Mouse (Mus musculus) embryonic facial prominence, embryonic 13.5 days (tissue): Measurements from ENCODE around the gene Smco3. TPM values are rescaled to one million over a fixed set of nuclear protein-coding genes. Genes with fewer than 3 reads are reported as not detected.

ENCODE experiments used
- ATAC-seq: fragments of 200-750 bp; cut with Nextera tagmentation; 2 replicates; pipeline ENCODE4 v1.8.0; 2017; ENCODE audit warnings: low read depth; ENCODE audit not compliant: insufficient number of reproducible peaks, insufficient read depth, low FRiP score, low TSS enrichment
- H3K27ac ChIP-seq: fragments of 300-500 bp; sonication (generic); 2 replicates; pipeline ENCODE4 v1.5.1; 2015; ENCODE audit warnings: moderate library complexity, mild to moderate bottlenecking, inconsistent platforms
- H3K27me3 ChIP-seq: fragments of 300-500 bp; sonication (generic); 2 replicates; pipeline ENCODE4 v1.6.1; 2015; ENCODE audit warnings: mild to moderate bottlenecking, inconsistent platforms
- H3K36me3 ChIP-seq: fragments of 300-500 bp; sonication (generic); 2 replicates; pipeline ENCODE4 v1.6.1; 2015; ENCODE audit warnings: mild to moderate bottlenecking, inconsistent platforms
- H3K4me1 ChIP-seq: fragments of 300-500 bp; sonication (generic); 2 replicates; pipeline ENCODE4 v1.6.1; 2015; ENCODE audit warnings: inconsistent platforms
- H3K4me2 ChIP-seq: fragments of 300-500 bp; sonication (generic); 2 replicates; pipeline ENCODE4 v1.6.1; 2015; ENCODE audit warnings: moderate library complexity, mild to moderate bottlenecking, inconsistent platforms
- H3K4me3 ChIP-seq: fragments of 300-500 bp; sonication (generic); 2 replicates; pipeline ENCODE4 v1.5.1; 2015; ENCODE audit warnings: mild to moderate bottlenecking, inconsistent platforms
- H3K9ac ChIP-seq: fragments of 300-500 bp; sonication (generic); 2 replicates; pipeline ENCODE4 v1.6.1; 2015; ENCODE audit warnings: mild to moderate bottlenecking, inconsistent platforms
- H3K9me3 ChIP-seq: fragments of 300-500 bp; sonication (generic); 2 replicates; pipeline ENCODE4 v1.6.1; 2016; ENCODE audit warnings: inconsistent platforms
- WGBS: fragments of 180-500 bp; shearing (Covaris S2); methylation state at CpG from one replicate; pipeline ENCODE4 v1.1.7; 2015; ENCODE audit warnings: mixed read lengths; 5-methylcytosine and 5-hydroxymethylcytosine counted together
- polyA plus RNA-seq: library from polyadenylated mRNA; unstranded; fragments of >200 nt; fragmentation: Nextera tagmentation; extraction: Ambion mirVana; gene quantifications from 2 replicates; pipeline ENCODE4 v1.2.1, GENCODE M21; 2015

The Smco3 gene
- polyA plus RNA-seq, 1 experiment from 2014 or later = 0.98 TPM

DNA sequence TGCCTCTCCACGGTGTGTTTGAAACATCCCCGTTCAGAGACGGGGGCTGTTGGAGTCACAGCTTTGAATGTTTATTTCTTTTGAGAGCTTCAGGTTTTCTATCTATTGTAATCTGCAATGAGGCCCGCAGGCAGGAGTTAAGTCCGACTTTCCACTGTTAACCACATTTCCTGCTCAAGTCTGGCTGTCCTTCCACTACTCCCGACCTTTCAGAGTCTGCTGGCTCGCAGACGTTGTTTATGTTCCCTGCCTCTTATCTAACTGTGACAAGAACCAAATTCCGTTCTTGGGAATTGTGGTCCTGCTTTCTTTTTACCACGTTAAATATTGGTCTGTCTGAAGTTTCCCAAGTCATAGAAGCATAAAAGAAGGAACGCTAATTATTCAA lies 22.6 kb upstream of the Smco3 start:
- H3K4me2 ChIP-seq = peak overlapping the region; percentile 40
- ATAC-seq = no peak

DNA sequence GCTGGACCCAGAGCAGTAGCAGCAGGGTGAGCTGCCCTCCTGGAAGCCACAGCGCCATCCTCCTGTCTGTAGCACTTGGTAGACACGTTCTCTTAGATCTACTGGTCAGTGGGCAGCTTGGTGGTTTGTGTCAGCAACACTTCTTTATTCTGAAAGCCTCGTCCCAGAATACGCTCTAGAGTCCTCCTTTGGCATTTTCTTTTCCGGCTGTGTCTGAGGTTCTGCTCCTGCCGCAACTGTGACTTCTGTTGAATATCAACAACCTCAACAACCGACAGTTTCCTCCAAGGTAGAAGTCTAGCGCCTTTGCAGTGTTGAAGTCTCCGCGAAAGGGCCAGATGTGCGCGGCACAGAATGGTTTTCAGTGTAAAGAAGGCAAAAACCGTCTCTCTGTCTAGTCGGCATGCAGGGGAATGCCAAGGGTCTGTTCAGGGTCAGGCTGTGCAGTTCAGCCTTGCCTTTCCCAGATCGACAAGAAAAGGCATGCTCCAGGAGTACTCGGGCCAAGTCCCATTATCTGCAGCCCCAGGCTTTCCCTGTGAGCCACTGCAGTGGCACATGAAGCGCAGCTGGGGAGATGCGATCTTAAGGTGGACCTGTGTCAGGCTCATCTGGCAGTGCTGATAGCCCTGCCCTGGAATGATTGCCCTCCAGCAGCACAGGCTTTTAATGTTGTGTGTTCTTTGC lies 22.1 kb upstream of the Smco3 start, which contains the start of gene Art4:
TSS of gene Art4 (minus strand) at position 548 of the 687 bp plus-strand sequence.
- WGBS = 47% methylated on average over 18 of the region's 18 CpGs
- Histone ChIP-seq H3K4me2 (peak within 1 kb of the TSS; percentile 42), H3K36me3 (no peaks in the 10 kb centered on the region), H3K27ac (peak within 1 kb of the TSS; percentile 66), H3K4me3 (peak within 1 kb of the TSS; percentile 6), H3K9me3 (no peaks in the 10 kb centered on the region), H3K9ac (peak within 1 kb of the TSS; percentile 46), H3K4me1 (peaks cover 28% of the 10 kb centered on the region), H3K27me3 (no peaks in the 10 kb centered on the region)
- no peak for ATAC-seq

More for the DNA sequence above, 22.6 kb upstream of the Smco3 start:
- no peaks in the 10 kb centered on the region for H3K27me3 ChIP-seq
- H3K9me3 ChIP-seq = no peaks in the 10 kb centered on the region
- H3K9ac ChIP-seq = peak overlapping the region; percentile 46; the same call in 1 of the 2 replicates
- 0 out of 2 replicates have a peak overlapping the region, but pooled peaks have one; percentile 6 for H3K4me3 ChIP-seq
- peaks cover 22% of the 10 kb centered on the region for H3K4me1 ChIP-seq
- H3K27ac ChIP-seq = peak overlapping the region; percentile 66; the same call in 1 of the 2 replicates
- 23% methylated on average over 11 of the region's 11 CpGs for WGBS
- H3K36me3 ChIP-seq = no peaks in the 10 kb centered on the region

DNA sequence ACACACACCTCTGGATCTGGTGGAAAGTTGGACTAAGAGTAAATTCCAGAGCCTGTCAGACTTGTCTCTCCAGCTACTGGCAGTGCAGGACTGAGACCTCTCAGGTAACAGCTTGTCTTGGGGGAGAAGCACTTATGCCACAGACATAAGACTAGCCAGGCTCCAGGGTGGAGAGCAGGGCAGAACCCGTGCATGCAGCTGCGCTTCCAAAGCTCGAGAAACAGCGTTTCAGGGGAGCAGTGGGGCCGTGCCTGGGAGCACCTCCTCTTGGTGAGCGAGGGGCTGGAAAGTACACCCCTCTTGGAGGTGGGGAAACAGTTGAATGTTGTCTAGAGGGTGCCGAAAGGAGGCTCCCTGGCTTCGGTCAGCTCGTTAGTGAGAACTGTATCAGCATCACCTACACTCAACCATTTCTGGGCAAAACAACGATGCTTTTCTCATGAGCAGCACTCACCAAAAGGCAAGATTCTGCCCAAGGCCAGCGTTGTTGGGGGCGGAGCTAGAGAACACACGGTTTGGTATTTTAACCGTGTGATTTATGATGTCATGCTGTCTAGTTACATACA lies 20.9 kb upstream of the Smco3 start:
- H3K27ac ChIP-seq = peak overlapping the region; percentile 81
- ATAC-seq = peak; percentile 65; the same call in 1 of the 2 replicates
- 0 out of 2 replicates have a peak overlapping the region, but pooled peaks have one; percentile 37 for H3K9ac ChIP-seq
- H3K4me1 ChIP-seq = peaks cover 30% of the 10 kb centered on the region
- 48% methylated on average over 14 of the region's 14 CpGs for WGBS
- no peaks in the 10 kb centered on the region for H3K27me3 ChIP-seq
- H3K9me3 ChIP-seq = no peaks in the 10 kb centered on the region
- peak overlapping the region; percentile 42 for H3K4me2 ChIP-seq
- H3K36me3 ChIP-seq = no peaks in the 10 kb centered on the region
- peak overlapping the region; percentile 4; the same call in 1 of the 2 replicates for H3K4me3 ChIP-seq

DNA sequence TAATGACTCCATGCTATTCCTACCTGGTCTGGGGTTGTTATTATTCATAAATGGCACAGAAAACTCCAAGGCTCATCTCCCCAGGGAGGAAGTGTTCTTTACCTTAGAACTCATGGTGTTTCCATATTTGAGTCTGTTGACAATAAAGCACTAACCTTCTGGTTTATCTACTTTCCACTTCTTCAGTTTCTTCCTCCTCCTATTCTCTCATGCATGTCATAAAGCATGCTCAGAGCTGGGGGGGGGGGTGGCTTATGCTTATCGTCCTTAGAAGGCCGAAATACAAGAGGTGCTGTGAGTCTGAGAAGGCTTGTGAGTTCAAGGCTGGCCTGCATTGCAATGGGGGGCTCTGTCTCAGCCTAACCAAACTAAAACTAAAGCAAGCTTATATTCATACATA lies 19.9 kb upstream of the Smco3 start:
- H3K4me3 ChIP-seq = no peak overlapping the region
- 76% methylated on average over 2 of the region's 2 CpGs for WGBS
- H3K9ac ChIP-seq = no peak overlapping the region
- no peaks in the 10 kb centered on the region for H3K36me3 ChIP-seq
- H3K4me1 ChIP-seq = peaks cover 30% of the 10 kb centered on the region
- no peak overlapping the region for H3K27ac ChIP-seq
- no peaks in the 10 kb centered on the region for H3K27me3 ChIP-seq
- no peaks in the 10 kb centered on the region for H3K9me3 ChIP-seq
- ATAC-seq = no peak
- no peak overlapping the region for H3K4me2 ChIP-seq

DNA sequence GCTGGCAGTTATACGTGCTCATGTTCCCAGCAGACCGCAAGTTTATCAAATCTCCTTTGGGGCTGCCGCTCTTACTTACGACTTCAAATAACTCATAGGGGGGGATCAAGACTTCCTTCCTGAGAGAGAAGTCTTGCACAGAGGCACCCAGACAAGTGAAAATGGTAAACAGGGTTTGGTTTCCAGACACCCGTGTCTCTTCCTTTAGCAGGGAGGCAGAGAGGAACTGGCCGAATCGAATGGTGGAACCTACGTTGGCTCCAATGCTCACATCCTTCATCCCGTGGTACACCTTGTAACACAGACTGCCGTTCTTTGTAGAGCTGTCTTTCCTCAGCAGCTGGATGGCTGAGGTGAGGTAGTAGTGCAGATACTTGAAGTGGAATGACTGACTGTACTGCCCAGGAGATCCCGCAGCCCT lies 19.1 kb upstream of the Smco3 start:
- Histone ChIP-seq H3K9ac (no peak overlapping the region), H3K4me1 (peaks cover 30% of the 10 kb centered on the region), H3K4me2 (no peak overlapping the region), H3K9me3 (no peaks in the 10 kb centered on the region), H3K27ac (no peak overlapping the region), H3K4me3 (no peak overlapping the region), H3K36me3 (no peaks in the 10 kb centered on the region), H3K27me3 (no peaks in the 10 kb centered on the region)
- ATAC-seq = no peak
- WGBS = 86% methylated on average over 11 of the region's 11 CpGs

DNA sequence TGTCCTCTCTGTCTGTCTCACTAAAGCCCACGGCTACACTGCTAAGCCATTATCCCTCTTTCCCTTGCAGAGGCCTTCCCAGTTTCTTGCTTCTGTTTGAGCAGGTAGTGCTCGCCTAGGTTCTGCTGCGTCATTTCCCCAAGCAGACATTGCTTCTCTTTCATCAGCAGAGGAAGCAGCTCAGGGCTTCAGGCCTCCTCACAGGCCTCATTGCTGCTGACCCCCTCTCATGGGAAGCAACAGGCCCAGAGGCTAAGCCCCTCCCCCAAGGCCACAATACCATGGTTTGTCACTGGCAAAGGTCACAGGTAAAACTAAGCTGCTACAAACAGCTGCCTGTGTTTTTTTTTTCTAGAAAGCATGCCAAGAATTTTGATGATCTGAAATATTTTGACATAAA lies 17.5 kb upstream of the Smco3 start:
- H3K36me3 ChIP-seq = no peaks in the 10 kb centered on the region
- H3K4me1 ChIP-seq = peaks cover 28% of the 10 kb centered on the region
- H3K27me3 ChIP-seq = no peaks in the 10 kb centered on the region
- ATAC-seq = no peak
- WGBS = 32% methylated on average over 3 of the region's 3 CpGs
- H3K4me2 ChIP-seq = no peak overlapping the region
- peak overlapping the region; percentile 69; the same call in 1 of the 2 replicates for H3K27ac ChIP-seq
- H3K4me3 ChIP-seq = no peak overlapping the region
- no peak overlapping the region for H3K9ac ChIP-seq
- no peaks in the 10 kb centered on the region for H3K9me3 ChIP-seq

DNA sequence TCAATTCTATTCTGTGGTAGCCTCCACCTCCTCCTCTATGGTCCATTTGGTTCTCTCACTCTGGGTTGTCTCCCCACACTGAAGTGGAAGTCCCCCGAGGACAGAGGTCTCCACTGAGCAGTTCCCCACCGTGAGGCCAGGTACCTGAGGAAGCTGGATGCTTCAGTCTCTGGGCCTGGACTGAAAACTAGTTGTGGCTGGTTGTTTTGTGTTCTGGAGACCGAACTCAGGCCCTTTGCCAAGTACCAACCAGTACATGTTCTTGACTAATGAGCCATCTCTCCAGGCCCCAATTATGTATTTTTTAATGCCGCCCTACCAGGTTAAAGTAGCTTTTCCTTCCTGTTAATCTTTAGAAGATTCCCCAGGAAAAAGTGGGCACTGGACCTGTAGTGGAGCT lies 17.1 kb upstream of the Smco3 start:
- WGBS = 72% methylated on average over 4 of the region's 4 CpGs

DNA sequence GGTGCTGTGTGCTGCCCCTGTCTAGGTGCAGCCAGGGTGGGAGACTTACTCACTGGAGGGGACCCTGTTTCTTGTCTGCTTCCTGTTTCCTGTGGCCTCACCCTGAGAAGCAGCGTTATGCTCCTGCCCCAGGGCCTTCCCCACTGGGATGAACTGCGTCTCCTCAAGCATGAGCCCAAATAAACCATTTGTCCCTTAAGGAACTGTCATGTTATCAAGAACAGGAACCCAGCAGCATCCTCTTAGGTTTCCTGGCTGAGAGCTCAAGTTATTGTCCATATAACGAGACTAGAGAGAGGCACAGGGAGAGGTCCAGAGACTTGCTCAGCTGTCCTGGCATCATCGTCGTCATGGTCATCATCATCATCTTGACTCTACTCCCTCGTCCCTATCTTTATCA lies 15.0 kb upstream of the Smco3 start:
- Histone ChIP-seq H3K27me3 (no peaks in the 10 kb centered on the region), H3K9ac (no peak overlapping the region), H3K27ac (no peak overlapping the region), H3K4me2 (no peak overlapping the region), H3K36me3 (no peaks in the 10 kb centered on the region), H3K4me3 (no peak overlapping the region), H3K9me3 (no peaks in the 10 kb centered on the region), H3K4me1 (peaks cover 9% of the 10 kb centered on the region)
- no peak for ATAC-seq
- WGBS = 63% methylated on average over 6 of the region's 6 CpGs

More for the DNA sequence above, 17.1 kb upstream of the Smco3 start:
- Histone ChIP-seq H3K4me2 (no peak overlapping the region), H3K9me3 (no peaks in the 10 kb centered on the region), H3K4me3 (no peak overlapping the region), H3K9ac (no peak overlapping the region), H3K27ac (peak overlapping the region; percentile 69; the same call in 1 of the 2 replicates), H3K4me1 (peaks cover 24% of the 10 kb centered on the region), H3K36me3 (no peaks in the 10 kb centered on the region), H3K27me3 (no peaks in the 10 kb centered on the region)
- no peak for ATAC-seq

DNA sequence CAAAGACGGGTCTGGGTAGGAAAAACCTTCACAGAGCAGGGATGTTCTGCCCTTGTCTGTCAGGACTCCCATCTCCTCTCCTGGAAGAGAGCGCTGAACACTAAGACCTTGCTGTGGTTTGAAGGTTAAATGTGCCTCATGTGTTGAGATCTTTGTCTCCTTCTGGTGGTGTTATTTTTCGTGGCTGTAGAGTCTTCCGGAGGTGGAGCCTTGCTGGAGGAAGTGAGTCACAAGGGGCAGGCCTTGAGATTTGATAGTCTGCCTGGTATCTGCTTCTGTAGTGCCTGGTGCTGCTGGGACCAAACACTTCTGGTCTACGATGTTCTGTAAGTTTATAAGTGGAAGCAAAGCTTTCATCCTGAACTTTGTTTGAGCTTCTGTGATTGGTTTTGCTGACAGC lies 13.7 kb upstream of the Smco3 start:
- no peaks in the 10 kb centered on the region for H3K36me3 ChIP-seq
- no peaks in the 10 kb centered on the region for H3K9me3 ChIP-seq
- peaks cover 9% of the 10 kb centered on the region for H3K4me1 ChIP-seq
- WGBS = 86% methylated on average over 5 of the region's 5 CpGs
- no peak overlapping the region for H3K9ac ChIP-seq
- no peak overlapping the region for H3K27ac ChIP-seq
- no peak overlapping the region for H3K4me3 ChIP-seq
- H3K27me3 ChIP-seq = no peaks in the 10 kb centered on the region
- no peak for ATAC-seq
- H3K4me2 ChIP-seq = no peak overlapping the region

DNA sequence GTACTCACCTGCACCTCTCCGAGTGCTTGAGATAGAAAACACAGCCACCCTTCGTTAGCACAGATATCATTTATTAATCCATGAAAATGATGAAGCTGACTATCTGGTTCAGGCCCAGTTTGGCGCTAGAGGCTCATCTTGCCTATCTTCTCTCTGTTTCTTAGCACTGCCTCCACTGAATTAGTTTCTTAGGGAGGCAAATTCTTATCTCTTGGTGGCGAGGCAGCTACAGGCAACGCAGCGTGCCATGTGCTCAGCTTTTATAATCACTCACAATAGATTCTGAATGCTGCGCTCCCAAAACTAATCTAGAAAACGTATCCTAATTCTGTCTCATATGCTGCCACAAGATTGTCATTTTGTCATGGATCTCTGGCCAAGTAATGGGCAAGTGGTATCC lies 13.1 kb upstream of the Smco3 start:
- H3K9ac ChIP-seq = no peak overlapping the region
- no peaks in the 10 kb centered on the region for H3K27me3 ChIP-seq
- H3K27ac ChIP-seq = no peak overlapping the region
- no peak overlapping the region for H3K4me2 ChIP-seq
- no peak overlapping the region for H3K4me3 ChIP-seq
- no peaks in the 10 kb centered on the region for H3K9me3 ChIP-seq
- WGBS = 90% methylated on average over 8 of the region's 8 CpGs
- no peak for ATAC-seq
- H3K4me1 ChIP-seq = peaks cover 9% of the 10 kb centered on the region
- H3K36me3 ChIP-seq = no peaks in the 10 kb centered on the region

DNA sequence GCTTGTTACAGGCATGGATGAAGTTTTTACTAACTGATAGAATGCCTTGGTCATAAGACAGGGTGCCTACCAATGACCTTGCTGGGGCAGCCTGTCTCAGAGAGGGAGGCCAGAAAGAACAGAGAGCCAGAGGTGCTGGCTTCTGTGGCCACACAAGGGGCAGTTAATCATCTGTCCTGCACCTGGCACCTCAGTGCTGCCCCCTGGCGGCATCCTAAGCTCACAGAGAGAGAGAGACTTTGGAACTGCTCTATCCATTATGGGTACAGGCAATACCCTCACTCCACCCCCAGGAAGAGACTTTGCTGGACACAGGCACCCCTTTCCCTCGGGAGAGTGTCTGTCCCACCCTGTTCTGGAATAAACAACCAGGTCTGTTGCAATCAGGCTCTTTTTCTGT lies 12.5 kb upstream of the Smco3 start:
- 44% methylated on average over 2 of the region's 2 CpGs for WGBS

DNA sequence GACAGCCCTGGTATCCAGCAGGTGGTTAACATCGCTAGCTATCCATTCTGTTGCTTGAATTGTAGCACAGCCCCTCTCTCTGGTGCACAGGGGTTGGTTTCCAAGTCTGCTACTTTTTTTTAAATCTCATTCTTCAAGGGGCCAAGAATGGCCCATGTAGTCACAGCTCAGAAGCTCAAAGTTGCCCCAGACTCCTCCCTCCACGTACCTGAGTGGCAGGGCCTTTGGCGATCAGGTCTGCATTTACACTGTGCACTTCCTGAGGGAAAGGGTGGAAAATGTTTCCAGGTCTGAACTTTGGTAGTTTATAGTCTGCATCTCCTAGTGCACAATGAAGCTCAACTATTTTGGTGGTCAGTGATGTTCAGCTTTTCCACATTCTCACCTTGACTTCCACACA lies 12.0 kb upstream of the Smco3 start:
- H3K4me1 ChIP-seq = 0 out of 2 replicates have a peak, but pooled peaks cover 2% of the 10 kb centered on the region
- no peak overlapping the region for H3K4me2 ChIP-seq
- no peak overlapping the region for H3K4me3 ChIP-seq
- H3K27me3 ChIP-seq = no peaks in the 10 kb centered on the region
- WGBS = 92% methylated on average over 3 of the region's 3 CpGs
- no peak overlapping the region for H3K9ac ChIP-seq
- no peak overlapping the region for H3K27ac ChIP-seq
- H3K9me3 ChIP-seq = no peaks in the 10 kb centered on the region
- no peak for ATAC-seq
- H3K36me3 ChIP-seq = no peaks in the 10 kb centered on the region

More for the DNA sequence above, 12.5 kb upstream of the Smco3 start:
- H3K9me3 ChIP-seq = no peaks in the 10 kb centered on the region
- H3K4me1 ChIP-seq = peaks cover 7% of the 10 kb centered on the region
- no peaks in the 10 kb centered on the region for H3K36me3 ChIP-seq
- H3K4me2 ChIP-seq = no peak overlapping the region
- no peak overlapping the region for H3K27ac ChIP-seq
- no peaks in the 10 kb centered on the region for H3K27me3 ChIP-seq
- ATAC-seq = no peak
- no peak overlapping the region for H3K4me3 ChIP-seq
- H3K9ac ChIP-seq = no peak overlapping the region
